Mouse (Mus musculus): ENCODE results near the gene Ncor1. TPM values are rescaled to one million over a fixed set of nuclear protein-coding genes. Genes with fewer than 3 reads are reported as not detected.
A peak's percentile ranks its signal among the peaks of the same experiment; 100 is the strongest.
"Not testable (repeated sequence)": the region's sequence is repeated elsewhere in the genome, so short reads cannot be mapped to it uniquely, and the experiment has no call there.

The Ncor1 gene
- polyA plus RNA-seq, 1 experiment from 2014 or later: 134 TPM

DNA sequence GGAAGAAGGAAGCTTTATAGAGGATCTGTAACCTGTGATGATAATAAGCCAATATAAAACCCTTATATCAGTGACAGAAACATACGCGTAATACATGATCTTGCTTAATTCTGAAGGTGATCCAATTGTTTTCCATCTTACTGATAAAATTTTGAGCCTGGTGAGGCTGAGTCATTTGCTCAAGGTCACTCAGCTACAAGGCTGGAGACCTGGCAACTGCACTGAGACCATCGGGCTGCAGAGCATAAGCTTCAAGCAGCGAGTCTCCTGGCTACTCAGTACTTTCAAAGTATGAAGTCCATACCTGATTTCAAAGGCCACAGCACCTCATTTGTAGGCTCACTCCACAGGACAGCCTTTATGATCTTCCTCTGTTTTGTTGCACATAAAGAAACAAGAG, 17.8 kb upstream of the Ncor1 start:
- Histone ChIP-seq H3K9me3 (no peaks in the 10 kb centered on the region), H3K27ac (no peak overlapping the region), H3K4me1 (no peaks in the 10 kb centered on the region), H3K36me3 (no peaks in the 10 kb centered on the region), H3K27me3 (ENCODE audit: insufficient read depth, poor library complexity, severe bottlenecking) (no peaks in the 10 kb centered on the region), H3K4me3 (no peak overlapping the region)
- DNase-seq (ENCODE audit: low spot score): no peak
- 86% methylated on average over 4 of the region's 4 CpGs for WGBS

DNA sequence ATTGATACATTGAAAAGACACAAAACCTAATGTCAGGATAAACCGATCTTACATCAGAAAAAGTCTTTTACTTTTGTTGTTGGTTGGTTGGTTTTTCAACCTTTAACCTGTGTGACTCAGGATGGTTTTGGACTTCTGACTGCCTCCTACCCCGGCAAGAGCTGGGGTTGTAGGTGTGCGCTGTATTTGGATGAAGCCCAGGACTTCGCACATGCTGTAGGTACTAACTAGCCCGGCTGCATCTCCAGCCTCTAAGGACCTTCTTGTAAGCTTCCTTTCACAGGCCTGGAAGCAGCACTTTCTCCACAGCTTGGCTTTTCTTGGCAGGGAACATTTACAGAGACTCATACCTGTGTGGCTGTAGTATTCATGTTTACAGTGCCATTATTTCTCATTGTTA, 15.2 kb upstream of the Ncor1 start:
- WGBS: 89% methylated on average over 5 of the region's 5 CpGs
- Histone ChIP-seq H3K4me3 (no peak overlapping the region), H3K36me3 (no peaks in the 10 kb centered on the region), H3K27ac (no peak overlapping the region), H3K9me3 (no peaks in the 10 kb centered on the region), H3K27me3 (ENCODE audit: insufficient read depth, poor library complexity, severe bottlenecking) (no peaks in the 10 kb centered on the region), H3K4me1 (no peaks in the 10 kb centered on the region)
- peak; percentile 10 for DNase-seq (ENCODE audit: low spot score)

DNA sequence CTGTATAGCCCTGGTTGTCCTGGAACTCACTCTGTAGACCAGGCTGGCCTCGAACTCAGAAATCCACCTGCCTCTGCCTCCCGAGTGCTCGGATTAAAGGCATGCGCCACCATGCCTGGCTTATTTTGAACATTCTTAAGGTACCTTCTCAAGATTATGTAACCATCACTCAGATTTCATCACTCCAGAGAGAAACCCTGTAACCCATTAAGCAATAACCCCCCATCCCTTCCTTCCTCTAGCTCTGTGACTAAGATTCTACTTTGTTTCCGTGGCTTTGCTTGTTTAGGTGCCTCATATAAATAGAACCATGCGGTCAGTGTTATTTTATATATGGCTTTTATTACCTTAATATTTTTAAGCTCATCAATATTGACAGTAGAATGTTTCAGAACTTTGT, 12.1 kb upstream of the Ncor1 start:
- Histone ChIP-seq H3K27ac (no peak overlapping the region), H3K9me3 (no peaks in the 10 kb centered on the region), H3K36me3 (no peaks in the 10 kb centered on the region), H3K4me3 (no peak overlapping the region), H3K27me3 (ENCODE audit: insufficient read depth, poor library complexity, severe bottlenecking) (no peaks in the 10 kb centered on the region), H3K4me1 (peaks cover 8% of the 10 kb centered on the region; the same call in 1 of the 2 replicates)
- 92% methylated on average over 6 of the region's 6 CpGs for WGBS
- no peak for DNase-seq (ENCODE audit: low spot score)

DNA sequence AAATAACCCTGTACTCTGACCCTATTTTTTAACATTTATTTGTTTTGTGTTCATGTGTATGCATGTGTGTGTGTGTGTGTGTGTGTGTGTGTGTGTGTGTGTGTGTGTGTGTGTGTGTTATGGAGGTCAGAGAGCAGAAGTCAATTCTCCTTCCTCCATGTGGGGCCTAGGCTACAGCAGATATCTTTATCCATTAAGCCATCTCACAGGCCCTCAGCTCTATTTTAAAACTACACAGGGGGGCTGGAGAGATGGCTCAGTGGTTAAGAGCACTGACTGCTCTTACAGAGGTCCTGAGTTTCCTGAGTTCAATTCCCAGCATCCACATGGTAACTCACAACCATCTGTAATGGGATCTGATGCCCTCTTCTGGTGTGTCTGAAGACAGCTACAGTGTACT, 8.9 kb upstream of the Ncor1 start:
- not testable (repeated sequence) for DNase-seq (ENCODE audit: low spot score)

DNA sequence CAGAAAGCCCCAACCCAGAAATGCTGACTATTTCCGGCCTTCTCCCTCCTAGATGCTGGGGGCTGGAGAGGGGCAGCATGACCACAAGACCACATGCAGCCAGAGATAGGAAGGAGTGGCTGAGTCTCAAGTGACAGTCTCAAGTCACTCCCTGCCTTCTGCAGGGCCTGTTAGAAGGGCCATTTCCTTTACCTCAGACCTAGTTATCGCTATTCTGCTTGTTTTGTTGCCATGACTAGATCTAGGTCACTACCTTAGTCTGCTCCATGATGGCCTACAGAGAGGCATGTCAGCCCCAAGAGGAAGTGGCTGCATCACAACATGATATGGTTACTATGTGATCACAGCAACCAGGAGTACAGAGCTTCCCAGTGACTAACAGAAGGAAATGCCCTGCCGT, 8.2 kb upstream of the Ncor1 start:
- H3K27me3 ChIP-seq (ENCODE audit: insufficient read depth, poor library complexity, severe bottlenecking): no peaks in the 10 kb centered on the region
- no peak overlapping the region for H3K4me3 ChIP-seq
- peak; percentile 85 for DNase-seq (ENCODE audit: low spot score)
- H3K4me1 ChIP-seq: peaks cover 18% of the 10 kb centered on the region
- H3K27ac ChIP-seq: peak overlapping the region; percentile 23; the same call in 1 of the 2 replicates
- no peaks in the 10 kb centered on the region for H3K9me3 ChIP-seq
- 62% methylated on average over 3 of the region's 3 CpGs for WGBS
- H3K36me3 ChIP-seq: 0 out of 2 replicates have a peak, but pooled peaks cover 2% of the 10 kb centered on the region

More for the DNA sequence above, 8.9 kb upstream of the Ncor1 start:
- not testable (repeated sequence) for H3K27me3 ChIP-seq (ENCODE audit: insufficient read depth, poor library complexity, severe bottlenecking); H3K27ac ChIP-seq; H3K9me3 ChIP-seq; H3K4me3 ChIP-seq; H3K36me3 ChIP-seq
- H3K4me1 ChIP-seq: peaks cover 18% of the 10 kb centered on the region

DNA sequence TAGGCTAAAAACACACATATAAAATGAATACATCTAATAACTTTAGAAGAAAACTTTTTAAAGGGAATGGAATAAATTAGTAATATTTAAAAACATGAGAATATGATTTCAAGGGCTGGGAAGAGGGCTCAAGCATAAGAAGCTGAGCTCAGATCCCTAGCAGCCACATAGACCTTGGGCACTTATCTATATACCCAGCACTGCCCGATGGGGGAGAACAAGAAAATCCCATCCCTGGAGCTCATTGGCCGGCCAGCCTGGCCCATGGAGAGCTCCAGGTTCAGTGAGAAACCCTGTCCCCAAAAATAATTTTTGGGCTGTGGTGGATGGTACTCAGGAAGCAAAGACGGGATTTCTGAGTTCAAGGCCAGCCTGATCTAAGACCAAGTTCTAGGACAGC, 7.5 kb upstream of the Ncor1 start:
- no peaks in the 10 kb centered on the region for H3K9me3 ChIP-seq
- WGBS: 78% methylated on average over 3 of the region's 3 CpGs
- no peak for DNase-seq (ENCODE audit: low spot score)
- peaks cover 18% of the 10 kb centered on the region for H3K4me1 ChIP-seq
- no peak overlapping the region; the same call in 1 of the 2 replicates for H3K27ac ChIP-seq
- H3K4me3 ChIP-seq: no peak overlapping the region
- no peaks in the 10 kb centered on the region for H3K27me3 ChIP-seq (ENCODE audit: insufficient read depth, poor library complexity, severe bottlenecking)
- 0 out of 2 replicates have a peak, but pooled peaks cover 3% of the 10 kb centered on the region for H3K36me3 ChIP-seq

DNA sequence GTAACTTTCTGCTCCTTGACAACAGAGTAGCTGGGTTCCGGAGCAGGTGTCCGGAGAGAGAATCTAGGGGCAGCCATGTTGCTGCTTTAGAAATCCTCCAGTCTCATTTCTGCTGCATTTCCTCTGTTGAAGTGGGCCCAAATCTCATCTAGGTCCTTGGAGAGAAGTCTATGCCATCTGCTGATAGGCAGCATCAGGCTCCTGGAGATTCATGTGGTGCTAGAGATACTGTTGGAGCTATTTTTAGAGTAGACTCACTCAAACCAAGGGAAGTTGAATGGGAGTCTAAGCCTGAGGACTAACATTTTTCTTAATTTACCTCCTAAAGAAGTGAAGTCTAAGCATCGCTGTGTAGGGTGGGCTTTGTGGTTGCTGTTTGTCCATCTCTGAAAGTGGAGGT, 6.4 kb upstream of the Ncor1 start:
- WGBS: 87% methylated on average over 3 of the region's 3 CpGs
- H3K27ac ChIP-seq: peak overlapping the region; percentile 3; the same call in 1 of the 2 replicates

DNA sequence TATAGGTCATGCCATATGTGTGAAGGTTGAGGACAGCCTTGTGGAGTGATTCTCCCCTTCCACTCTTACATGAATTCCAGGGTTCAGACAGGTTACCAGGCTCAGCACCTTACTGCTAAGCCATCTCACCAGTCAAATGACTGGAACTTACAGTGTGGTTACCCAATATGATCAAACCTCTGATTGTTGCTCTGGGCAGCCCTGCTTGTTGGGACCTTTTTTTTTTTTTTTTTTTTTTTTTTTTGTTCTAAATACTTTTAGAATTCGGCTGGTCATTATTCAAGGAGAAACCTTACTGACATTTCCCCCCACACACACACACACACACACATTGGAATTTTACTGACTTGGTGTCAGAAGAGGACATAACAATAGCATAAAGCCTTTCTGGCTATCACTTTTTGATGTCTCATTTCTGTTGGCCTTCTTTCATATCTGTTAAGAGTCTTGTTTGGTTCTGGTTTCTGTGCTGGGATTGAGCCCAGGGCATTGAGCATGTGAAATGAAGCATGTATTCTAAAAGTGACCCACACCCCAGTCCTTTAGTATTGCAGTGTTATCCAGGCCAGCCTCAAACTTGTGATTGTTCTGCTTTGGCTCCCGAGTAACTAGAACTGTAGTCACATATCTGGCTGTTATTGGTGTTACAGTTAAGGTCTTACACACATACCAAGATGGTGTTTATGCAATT, 5.0 kb upstream of the Ncor1 start:
- H3K36me3 ChIP-seq: 0 out of 2 replicates have a peak, but pooled peaks cover 3% of the 10 kb centered on the region
- H3K27ac ChIP-seq: no peak overlapping the region
- no peak overlapping the region for H3K4me3 ChIP-seq
- WGBS: 73% methylated on average over 2 of the region's 2 CpGs
- no peaks in the 10 kb centered on the region for H3K27me3 ChIP-seq (ENCODE audit: insufficient read depth, poor library complexity, severe bottlenecking)
- DNase-seq (ENCODE audit: low spot score): no peak
- peaks cover 24% of the 10 kb centered on the region for H3K4me1 ChIP-seq
- no peaks in the 10 kb centered on the region for H3K9me3 ChIP-seq

More for the DNA sequence above, 6.4 kb upstream of the Ncor1 start:
- peaks cover 18% of the 10 kb centered on the region for H3K4me1 ChIP-seq
- no peaks in the 10 kb centered on the region for H3K9me3 ChIP-seq
- 0 out of 2 replicates have a peak, but pooled peaks cover 3% of the 10 kb centered on the region for H3K36me3 ChIP-seq
- H3K27me3 ChIP-seq (ENCODE audit: insufficient read depth, poor library complexity, severe bottlenecking): no peaks in the 10 kb centered on the region
- no peak overlapping the region for H3K4me3 ChIP-seq
- no peak for DNase-seq (ENCODE audit: low spot score)

DNA sequence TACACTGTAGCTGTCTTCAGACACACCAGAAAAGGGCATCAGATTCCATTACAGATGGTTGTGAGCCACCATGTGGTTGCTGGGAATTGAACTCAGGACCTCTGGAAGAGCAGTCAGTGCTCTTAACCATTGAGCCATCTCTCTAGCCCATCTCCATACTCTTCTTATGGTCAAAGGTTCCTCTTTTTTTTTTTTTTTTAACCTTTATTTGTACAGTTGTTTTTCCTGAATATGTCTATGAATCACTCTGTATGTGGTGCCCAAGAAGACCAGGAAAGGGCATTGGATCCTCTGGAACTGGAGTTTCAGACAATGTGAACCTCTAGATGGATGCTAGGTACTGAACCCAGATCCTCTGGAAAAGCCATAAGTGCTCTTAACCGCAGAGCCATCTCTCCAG, 4.2 kb upstream of the Ncor1 start:
- not testable (repeated sequence) for H3K4me3 ChIP-seq; H3K27me3 ChIP-seq (ENCODE audit: insufficient read depth, poor library complexity, severe bottlenecking); H3K27ac ChIP-seq; H3K9me3 ChIP-seq; DNase-seq (ENCODE audit: low spot score); H3K36me3 ChIP-seq
- peaks cover 24% of the 10 kb centered on the region for H3K4me1 ChIP-seq
- WGBS: 90% methylated on average over 1 of the region's 1 CpGs

DNA sequence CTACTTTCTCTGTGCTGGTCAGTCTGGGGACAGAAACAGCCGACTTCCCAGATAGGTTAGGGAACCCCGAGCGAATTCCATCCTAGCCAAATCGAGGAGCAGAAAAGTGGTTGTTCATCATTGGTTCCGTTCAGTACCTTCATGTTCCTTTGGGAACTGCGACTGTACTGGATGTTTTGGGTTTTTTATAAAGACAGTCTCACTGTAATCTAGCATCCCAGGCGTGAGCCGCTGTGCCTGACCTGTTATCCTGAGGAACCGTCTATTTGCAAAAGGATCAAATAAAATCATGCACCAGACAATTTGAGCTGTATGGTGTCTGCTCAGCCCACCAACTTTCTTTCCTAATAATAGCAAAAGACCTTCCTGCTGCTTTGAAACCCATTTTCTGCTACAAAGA, 439 bp upstream of the Ncor1 start:
- peak overlapping the region; percentile 97 for H3K27ac ChIP-seq
- peaks cover 5% of the 10 kb centered on the region for H3K36me3 ChIP-seq
- no peaks in the 10 kb centered on the region for H3K27me3 ChIP-seq (ENCODE audit: insufficient read depth, poor library complexity, severe bottlenecking)
- WGBS: 4% methylated on average over 9 of the region's 9 CpGs
- H3K4me3 ChIP-seq: peak overlapping the region; percentile 95
- H3K4me1 ChIP-seq: peaks cover 13% of the 10 kb centered on the region; the same call in 1 of the 2 replicates
- DNase-seq (ENCODE audit: low spot score): no peak
- no peaks in the 10 kb centered on the region for H3K9me3 ChIP-seq

DNA sequence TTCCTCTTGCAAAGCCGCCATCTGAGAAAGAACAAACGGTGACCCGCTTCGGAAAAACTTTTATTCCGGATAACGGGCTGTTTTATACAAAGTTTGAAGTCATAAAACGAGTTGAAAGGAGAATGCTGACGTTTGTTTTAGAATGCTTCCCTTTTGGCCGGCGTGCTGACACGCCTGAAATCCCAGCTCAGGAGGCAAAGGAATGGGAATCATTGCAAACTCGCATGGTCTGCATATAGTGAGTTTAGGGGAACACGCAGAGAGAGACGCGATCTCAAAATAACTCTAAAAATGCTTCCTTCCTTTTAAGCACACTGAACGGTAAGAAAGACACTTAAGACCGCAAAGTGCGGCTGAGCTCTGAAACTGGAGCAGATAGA, 460 bp downstream of the Ncor1 start:
- Histone ChIP-seq H3K4me3 (peak overlapping the region; percentile 95), H3K9me3 (no peaks in the 10 kb centered on the region), H3K27me3 (ENCODE audit: insufficient read depth, poor library complexity, severe bottlenecking) (no peaks in the 10 kb centered on the region), H3K36me3 (peaks cover 5% of the 10 kb centered on the region), H3K27ac (peak overlapping the region; percentile 97), H3K4me1 (peaks cover 13% of the 10 kb centered on the region; the same call in 1 of the 2 replicates)
- DNase-seq (ENCODE audit: low spot score): no peak
- WGBS: under 1% methylated on average over 18 of the region's 18 CpGs

DNA sequence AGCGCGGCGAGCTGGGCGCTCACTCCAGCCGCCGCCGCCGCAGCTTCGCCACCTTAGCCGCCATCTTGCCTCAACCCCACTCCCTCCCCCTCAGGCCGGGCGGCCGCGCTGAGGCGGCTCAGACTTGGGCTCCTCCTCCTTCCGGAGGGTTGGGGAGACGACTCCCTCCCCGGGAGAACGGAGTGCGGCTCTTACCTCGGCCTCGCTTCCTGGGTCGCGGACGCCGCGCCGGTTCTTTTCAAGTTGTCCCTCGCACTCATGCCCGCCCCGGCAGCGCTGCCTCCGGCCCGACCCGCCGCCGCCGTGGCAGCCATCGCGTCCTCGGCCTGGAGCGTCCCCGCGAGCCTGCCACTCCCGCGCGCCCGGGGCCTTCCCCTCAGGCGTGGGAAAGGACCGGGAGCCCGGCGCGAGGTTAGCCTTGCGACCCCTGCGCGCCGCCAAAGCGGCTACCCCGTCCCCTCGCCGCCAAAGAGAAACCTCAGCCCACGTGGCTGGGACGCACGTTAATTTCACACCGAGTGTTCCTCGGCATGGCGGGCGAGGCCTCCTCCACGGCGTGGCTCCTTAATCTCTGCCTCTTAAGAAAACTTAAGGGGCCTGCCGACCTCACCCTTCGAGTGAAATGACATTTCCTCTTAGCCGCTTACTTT, 975 bp downstream of the Ncor1 start:
- H3K27ac ChIP-seq: peak overlapping the region; percentile 97
- peak overlapping the region; percentile 95 for H3K4me3 ChIP-seq
- peak; percentile 96 for DNase-seq (ENCODE audit: low spot score)
- H3K4me1 ChIP-seq: peaks cover 13% of the 10 kb centered on the region; the same call in 1 of the 2 replicates
- H3K36me3 ChIP-seq: peaks cover 5% of the 10 kb centered on the region
- H3K27me3 ChIP-seq (ENCODE audit: insufficient read depth, poor library complexity, severe bottlenecking): no peaks in the 10 kb centered on the region
- no peaks in the 10 kb centered on the region for H3K9me3 ChIP-seq
- WGBS: under 1% methylated on average over 73 of the region's 73 CpGs

DNA sequence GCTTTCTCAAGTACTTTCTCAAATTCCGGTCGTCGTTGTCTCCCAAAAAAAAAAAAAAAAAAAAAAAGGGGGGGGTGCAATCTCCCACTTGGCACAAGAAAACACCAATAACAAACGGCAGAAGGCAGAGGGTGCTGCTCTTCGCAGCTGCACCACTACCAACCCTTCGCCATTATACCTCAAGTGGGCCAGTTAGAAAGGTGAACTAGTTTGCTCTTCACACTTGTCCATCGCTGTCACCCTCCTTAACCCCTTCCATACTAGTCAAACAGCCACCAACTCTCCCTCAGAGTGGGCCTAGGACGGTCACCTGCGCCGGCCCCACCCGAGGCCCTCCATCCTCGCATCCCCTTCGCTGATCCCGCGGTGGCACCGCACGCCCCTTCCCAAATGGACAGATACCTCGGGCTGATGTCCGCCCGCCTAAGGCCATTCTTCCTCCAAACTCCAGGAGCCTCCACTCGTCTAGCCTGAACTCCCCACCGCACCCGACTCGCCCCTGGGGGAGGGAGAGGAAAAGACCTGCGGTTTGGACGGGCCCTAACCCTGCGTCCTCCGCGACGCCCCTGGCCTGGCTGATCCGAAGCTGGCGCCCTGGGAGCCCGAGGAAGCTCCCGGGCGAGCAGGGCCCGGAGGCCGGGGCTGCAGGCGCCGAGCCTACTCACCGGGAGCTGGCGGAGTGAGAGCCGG, 1.7 kb downstream of the Ncor1 start:
- Histone ChIP-seq H3K27me3 (ENCODE audit: insufficient read depth, poor library complexity, severe bottlenecking) (no peaks in the 10 kb centered on the region), H3K4me1 (peaks cover 13% of the 10 kb centered on the region; the same call in 1 of the 2 replicates), H3K36me3 (peaks cover 4% of the 10 kb centered on the region), H3K4me3 (peak overlapping the region; percentile 95), H3K27ac (peak overlapping the region; percentile 97), H3K9me3 (no peaks in the 10 kb centered on the region)
- under 1% methylated on average over 42 of the region's 42 CpGs for WGBS
- DNase-seq (ENCODE audit: low spot score): peak; percentile 88

Data from heart, embryonic 10.5 days (tissue).